Mouse (Mus musculus): ENCODE measurements around the gene Bnip2.

The Bnip2 gene

DNA sequence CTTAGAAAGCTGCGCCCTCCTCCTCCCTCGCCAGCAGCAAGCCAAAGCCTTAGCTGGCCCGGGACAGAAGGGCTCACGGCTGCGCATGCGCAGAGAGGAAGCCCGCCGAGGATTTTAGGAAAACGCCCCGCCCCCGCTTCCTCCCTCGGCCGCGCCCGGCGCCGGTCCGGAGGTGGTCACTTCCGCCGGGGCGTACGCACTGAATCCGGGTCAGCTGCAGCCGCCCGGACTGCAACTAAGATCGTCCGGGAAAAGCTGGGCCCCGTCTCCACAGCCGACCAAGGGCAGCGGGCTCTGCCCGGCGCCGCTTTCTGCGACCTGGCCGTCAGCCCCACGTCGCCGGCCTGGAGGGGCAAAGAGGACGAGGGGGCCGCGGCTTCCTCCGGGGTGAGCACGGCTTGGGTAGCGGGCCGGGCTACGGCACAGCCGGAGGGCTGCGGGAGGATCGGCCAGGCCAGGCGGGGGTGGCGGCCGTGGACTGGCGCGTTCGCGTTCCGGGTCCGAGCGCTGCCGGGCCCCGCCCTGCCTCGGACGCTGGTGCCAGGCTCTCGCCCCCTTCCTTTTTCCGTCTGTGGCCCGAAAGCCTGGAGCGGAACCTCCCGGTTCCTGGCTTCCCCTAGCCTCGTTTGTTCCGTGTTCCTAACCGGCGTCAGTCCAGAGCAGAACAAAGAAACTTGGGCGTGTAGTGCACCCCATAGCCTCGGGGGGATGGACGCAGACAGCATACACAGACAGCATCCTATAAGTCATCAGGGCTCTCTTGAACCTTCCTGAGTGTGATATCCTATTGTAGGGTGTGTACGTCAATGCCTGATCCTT lies at the start of gene Bnip2:
TSS of gene Bnip2 (plus strand) at position 164 of the 819 bp plus-strand sequence.
- peak; percentile 88 for DNase-seq (ENCODE audit: low spot score)

DNA sequence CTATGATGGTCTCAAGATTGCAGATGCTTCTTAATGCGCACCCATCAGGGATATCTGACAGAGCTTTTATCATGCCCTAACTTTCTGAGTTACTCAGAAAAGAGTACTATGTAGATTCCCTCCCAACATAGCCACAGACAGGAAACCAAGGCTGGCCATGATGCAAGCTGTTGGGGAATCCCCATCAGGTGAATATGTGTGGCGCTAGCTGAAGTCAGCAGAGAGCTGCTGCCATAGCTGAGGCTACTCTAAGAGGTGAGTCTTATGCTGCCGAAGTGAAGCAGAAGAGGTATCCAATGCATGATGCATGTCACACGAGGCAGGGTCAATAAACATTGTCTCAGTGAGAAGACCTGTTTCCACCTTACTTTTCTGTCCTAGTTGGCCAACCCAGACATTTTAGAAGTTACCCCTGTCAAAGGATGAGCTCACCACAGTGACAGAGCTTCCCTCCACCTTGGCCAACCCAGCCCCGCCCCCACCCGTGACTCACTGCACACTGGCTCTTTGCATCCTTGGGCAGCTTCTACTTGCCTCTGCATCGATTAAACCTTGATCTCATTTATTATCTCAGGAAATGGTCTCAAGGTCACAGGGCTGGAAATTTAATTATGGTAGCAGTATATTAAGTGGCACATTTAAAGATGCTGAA lies 48.3 kb upstream of the Bnip2 start:
- DNase-seq (ENCODE audit: low spot score), result no peak

DNA sequence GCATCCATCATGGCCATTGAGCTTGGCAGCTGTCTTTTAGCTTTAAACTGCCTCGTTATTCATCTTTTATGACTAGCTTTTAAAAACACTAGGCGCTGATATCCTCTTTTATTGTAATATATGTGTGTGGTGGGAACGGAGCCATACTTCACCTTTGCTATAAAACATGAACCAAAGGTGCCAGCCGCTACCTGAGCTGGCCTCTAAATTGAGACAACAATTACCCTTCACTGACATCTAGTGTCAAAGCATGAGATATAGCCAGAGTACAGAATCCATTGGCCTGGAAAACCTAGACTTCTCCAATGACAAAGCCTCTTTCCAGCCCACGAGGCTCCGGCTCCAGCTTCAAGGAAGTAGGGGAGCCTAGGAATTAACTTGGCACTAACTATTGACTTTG lies 47.7 kb upstream of the Bnip2 start:
- DNase-seq (ENCODE audit: low spot score), result no peak

DNA sequence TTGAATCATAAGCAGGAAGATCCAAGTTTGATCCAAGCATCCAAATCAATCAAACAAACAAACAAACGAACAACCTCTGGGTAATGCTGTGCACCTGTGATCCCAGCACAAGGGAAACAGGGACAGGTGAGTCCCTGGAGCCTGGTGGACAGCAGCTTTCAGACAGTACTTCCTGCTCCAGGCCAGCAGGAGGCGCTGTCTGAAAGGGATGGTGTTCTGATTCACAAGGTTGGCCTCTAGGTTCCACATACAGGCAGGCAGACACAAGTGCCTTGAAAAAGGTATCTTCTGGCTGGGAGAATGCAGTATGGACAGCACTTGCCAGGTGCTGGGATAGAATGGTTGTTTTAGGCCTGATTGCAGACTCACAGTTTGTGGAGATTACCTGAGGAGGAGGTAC lies 40.3 kb upstream of the Bnip2 start:
- peak; percentile 12 for DNase-seq (ENCODE audit: low spot score)

DNA sequence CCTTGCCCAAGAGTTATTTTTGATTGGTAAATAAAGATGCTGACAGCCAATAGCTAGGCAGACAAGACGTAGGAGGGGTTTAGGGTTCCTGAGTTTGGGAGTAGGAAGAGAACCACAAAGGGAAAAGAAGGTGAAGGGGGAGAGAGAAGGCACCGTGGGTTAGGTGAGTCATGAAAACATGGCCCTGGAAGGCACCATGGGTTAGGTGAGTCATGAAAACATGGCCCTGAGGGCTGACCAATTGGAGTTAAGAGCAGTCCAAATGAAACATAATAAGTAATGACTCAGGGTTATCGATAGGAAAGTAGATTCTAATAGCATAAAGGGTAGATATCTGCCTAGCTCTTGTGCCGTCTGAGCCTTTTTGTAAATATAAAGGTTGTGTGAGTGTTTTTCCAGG lies 39.6 kb upstream of the Bnip2 start:
- no peak for DNase-seq (ENCODE audit: low spot score)

DNA sequence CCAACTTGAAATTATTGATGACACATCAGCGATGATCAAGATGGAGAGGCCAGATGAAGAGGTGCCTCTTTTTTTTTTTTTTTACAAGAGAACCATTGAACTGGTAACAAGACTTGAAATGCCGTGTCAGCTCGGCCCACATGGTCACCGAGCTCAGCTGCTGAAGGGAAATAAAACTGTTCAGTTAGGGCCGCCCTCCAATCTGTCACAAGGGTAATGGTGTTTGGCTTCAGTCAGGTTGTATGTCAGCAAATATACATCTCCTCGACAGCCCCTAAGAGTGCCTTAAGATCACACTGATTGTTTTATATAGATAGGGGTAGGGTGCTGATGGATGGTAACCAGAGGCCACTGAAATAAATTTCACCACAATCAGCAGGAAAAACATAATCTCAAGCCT lies 28.3 kb upstream of the Bnip2 start:
- DNase-seq (ENCODE audit: low spot score), result no peak

DNA sequence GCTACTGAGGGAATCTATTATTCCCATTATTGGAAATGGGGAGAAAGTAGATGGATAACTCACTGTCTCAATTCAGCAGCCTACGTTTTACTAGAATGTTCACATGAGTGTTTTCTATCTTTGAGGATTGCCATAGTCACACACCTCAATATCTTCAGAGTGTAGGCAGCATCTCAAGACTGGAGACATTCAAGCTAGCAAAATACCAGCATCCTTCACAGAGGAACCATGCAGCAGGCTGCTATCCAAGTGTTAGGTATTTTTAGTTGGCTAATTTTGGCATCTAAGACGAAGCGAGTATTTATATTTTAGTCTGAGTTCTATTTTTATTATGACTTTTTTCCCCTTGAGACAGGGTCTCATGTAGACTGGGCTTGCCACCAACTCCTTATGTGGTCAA lies 24.9 kb upstream of the Bnip2 start:
- no peak for DNase-seq (ENCODE audit: low spot score)

DNA sequence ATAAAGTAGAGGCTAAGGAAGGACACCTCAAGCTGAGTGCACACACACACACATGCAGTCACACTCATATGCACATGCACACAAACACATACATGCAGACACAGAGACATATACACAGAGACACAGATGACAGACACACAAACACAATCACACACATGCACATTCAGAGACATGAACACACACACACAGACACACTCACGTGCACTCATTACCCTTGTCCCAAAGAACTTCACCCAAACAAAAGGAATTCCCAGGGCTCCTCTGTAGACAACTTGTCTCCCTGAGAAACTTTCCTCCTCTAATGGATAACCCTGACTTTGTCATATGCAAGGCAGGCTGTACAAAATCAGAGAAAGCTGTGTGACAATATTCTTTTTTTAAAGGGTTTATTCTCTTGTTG lies 3.7 kb upstream of the Bnip2 start:
- DNase-seq (ENCODE audit: low spot score), result no peak

DNA sequence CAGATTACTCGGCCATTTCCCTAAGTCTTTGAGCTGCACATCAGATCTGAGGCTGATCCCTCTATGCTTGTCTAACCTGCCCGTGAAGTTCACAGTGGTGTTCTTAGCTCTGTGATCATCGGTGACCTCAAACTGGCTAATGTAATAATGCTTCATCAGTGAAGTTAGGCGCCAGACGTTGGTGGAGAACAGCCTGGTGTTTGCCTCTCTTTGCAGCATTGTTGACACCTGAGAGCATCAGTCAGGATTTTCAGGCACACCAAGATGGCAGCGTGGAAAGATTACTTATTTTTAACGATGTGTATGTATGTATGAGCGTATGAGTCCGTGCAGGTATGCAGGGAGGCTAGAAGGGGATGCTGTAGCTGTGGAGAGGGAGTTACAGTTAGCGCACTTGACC lies 3.2 kb upstream of the Bnip2 start:
- no peak for DNase-seq (ENCODE audit: low spot score)

DNA sequence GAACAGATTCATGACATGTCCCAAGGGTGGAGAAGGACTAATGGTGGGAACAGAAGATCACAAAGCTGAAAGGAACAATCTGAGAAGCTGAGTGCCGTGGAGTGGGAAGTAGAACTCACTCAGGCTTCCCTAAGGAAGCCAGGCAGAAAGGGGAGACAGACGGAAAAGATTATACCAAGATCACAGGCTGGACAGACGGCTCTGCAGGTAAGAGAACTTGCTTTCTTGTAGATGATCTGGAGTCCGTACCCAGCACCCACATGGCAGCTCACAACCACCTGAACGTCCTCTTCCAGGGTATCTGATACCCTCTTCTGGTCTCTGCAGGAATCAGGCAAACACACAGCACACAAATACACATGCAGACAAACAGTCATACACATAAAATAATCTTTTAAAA lies 2.7 kb upstream of the Bnip2 start:
- DNase-seq (ENCODE audit: low spot score), result no peak

DNA sequence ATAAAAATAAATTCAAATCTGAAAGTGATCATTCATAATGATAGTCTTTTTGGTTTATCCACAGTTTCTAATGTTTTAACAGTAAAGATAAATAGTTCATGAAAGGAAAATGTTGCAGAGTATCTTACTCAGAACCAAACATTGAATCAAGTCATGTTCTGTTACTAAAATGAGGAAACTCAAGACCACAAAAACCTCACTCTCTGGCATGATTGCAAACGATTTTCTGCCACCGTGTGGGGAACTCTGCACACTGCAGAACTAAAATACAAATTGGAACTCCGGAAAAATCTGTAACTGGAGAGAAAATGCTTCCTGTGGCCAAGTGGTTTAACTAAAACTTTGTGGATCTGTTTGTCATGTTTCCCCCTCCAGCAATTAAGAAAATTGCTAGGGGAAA lies 1.7 kb upstream of the Bnip2 start:
- DNase-seq (ENCODE audit: low spot score), result peak; percentile 19

DNA sequence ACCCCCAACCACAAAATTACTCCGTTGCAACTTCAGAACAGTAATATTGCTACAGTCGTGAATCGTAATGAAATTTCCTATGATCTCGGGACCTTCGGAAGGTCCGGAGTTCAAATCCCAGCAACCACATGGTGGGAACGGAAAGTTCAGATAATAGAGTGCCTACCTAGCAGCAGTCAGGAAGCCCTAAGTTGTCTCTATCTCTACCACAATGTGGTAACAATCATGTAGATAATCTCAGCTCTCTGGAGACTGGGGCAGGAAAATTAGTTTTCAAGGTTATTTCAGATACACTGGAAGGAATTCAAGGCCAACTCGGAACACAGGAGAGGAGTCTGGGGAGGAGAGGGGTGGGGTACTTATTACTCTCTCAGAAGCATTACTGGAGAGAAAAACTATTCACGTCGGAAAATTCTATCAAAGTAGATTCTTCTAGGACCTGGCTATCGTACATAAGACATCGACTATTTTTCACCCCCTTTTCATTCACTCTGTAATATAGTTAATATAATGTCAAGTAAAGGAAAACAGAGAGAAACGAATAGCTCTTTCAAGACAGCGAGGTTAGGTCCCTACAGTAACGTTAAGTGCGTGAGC lies 462 bp upstream of the Bnip2 start:
- no peak for DNase-seq (ENCODE audit: low spot score)

DNA sequence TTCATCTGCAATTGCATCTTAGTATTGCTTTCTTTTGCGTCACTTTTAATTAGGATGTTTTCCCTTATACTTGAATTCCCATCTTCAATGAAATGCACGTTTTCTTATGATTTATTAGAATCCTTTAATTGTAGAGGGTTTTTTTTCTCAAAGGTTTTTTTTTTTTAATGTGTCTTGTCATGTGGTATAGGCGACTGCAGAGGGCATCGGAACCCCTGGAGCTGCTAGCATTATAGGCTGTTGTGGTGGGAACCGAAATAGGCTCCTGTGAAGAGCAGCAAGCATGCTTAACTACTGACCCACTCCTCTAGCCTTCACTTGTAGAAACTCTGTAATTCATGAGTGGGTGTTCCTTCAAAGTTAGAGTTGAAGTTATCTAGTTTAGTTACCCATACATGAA lies 1.1 kb downstream of the Bnip2 start:
- DNase-seq (ENCODE audit: low spot score), result no peak

DNA sequence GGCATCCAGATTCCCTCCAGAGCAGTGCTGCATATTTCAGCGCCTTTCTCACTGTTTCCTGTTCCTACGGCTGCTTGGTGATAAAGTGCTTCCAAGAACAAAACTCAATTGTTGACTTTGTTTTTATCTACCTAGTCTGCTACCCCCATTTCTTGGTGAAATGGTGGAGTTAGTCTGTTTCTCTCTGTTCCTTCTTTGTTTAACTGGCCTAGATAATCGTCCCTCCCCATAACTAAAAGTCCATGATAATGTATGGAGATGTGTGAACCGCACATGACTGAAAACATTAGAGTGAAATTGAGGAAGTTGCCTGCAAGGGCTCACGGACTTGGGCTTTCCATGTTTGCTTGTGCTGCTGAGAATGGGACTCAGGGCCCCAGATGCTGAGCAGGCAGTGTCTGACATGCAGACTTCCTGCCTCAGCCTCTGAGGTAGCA lies 3.6 kb downstream of the Bnip2 start:
- no peak for DNase-seq (ENCODE audit: low spot score)

DNA sequence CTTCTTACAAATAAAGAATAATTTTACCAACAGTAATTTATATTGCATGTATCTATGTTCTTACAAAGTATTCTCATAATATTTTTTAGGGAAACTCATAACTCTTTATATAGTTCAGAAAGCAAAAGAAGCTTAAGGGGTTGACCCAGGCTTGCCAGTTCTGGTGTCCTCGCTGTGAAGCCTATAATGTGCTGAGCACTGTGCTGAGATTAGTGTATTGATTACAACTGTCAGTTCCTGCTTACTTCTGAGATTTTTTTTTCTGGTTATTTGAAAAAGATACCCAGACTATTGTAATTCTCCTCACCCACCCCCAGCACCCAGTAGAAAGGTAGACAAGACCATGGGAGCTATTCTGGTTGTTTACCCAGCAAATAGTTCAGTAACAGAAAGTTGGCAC lies 4.2 kb downstream of the Bnip2 start:
- no peak for DNase-seq (ENCODE audit: low spot score)

DNA sequence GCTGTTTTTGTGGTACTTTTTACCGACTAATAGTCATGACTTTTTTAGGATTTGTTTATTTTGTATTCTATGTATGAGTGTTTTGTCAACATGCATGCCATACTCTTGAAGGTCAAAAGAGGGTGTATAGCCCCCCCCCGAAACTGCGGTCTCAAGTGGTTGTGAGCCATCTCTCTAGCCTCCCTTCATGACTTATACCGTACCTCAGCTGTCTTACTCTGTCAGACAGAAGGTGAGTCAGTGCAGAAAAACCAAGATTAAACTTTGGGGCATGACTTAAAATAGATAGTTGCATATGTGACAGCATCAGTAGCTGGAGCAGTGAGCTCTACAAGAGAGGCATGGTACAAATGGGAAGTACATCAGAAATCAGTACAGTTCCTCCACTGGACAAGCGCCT lies 5.3 kb downstream of the Bnip2 start:
- DNase-seq (ENCODE audit: low spot score), result no peak

DNA sequence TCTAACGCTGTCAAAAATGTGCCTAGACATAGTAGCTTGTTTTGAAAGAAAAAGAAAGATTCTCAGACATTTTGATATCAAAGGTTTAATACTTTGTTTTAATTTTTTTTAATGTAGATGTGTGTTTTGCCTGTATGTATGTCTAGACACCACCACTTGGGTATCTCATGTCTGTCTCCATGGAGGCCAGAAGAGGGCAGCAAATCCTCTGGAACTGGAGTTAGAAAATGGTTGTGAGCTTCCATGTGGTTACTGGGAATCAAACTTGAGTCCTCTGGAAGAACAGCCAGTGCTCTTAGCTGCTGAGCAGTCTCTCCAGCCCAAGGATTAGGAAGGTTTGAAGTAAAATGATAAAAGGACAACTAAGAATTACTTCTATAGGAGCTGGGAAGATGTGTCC lies 10.1 kb downstream of the Bnip2 start:
- DNase-seq (ENCODE audit: low spot score), result no peak

DNA sequence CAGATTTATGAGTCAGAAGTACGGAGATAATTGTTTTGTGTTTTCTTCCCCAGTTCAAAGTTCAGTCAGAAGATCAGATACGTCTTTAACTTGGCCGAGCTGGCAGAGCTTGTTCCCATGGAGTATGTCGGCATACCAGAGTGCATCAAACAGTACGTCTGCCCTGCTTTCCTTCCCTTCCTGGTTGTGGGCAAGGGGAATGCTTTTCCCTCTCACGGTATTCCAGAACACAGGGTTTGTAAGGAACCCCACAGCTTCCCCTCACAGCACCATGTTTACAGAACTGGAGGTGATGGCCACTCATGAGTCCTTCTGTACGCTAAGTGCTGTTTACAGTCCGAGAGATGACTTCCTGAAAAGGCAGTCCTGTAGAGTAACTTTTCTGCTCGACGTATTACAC lies 14.2 kb downstream of the Bnip2 start:
- no peak for DNase-seq (ENCODE audit: low spot score)

DNA sequence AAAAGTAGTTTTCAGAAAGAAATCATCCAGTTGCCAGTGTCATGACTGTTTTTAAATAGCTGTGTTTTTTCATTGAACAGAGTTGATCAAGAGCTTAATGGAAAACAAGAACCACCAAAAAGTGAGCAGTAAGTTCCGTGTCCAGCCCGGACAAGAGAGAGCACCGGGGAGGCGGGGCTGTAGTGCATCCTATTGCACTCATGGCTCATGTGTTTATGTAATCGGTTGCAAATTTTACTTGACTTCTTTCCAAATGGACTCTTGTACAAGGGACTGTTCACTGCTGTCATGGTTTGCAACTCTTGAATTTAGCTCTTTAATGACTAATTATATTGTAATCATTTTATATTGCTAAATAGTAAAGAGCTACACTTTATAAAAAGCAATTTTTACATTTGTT lies 17.7 kb downstream of the Bnip2 start:
- no peak for DNase-seq (ENCODE audit: low spot score)

DNA sequence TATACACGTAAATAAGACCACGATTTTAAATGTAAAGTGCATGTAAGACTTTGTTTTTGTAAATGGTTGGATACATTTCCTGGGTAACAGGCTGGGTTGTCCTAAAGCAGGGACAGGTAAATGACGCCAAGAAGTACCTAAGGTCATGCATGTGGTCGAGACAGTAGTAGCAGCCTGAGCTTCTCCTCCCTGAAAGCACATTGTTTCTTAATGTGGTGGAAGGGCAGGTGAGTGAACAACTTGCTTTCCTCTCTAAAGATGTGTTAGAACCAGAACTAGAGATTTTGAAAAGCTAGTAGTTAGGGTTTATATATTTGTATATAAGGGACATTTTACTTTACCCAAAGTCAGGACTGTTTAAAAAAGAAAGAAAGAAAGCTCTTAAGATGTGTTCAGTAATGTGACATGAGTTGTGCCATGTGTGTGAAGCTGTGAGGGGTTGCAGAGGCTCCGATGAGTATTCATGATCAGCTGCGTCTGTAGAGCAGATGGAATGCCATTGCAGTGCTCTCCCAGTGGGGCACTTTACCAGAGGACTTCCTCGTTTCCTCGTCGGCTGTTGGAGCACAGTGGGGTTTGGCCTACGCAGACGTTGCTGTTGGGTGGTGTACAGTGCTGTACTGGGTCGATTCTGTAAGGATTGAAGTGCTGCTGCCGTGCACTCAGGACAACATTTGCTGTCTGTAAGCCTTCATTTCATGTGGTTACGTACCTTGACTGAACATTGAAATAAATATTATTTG lies 18.4 kb downstream of the Bnip2 start:
- no peak for DNase-seq (ENCODE audit: low spot score)

DNA sequence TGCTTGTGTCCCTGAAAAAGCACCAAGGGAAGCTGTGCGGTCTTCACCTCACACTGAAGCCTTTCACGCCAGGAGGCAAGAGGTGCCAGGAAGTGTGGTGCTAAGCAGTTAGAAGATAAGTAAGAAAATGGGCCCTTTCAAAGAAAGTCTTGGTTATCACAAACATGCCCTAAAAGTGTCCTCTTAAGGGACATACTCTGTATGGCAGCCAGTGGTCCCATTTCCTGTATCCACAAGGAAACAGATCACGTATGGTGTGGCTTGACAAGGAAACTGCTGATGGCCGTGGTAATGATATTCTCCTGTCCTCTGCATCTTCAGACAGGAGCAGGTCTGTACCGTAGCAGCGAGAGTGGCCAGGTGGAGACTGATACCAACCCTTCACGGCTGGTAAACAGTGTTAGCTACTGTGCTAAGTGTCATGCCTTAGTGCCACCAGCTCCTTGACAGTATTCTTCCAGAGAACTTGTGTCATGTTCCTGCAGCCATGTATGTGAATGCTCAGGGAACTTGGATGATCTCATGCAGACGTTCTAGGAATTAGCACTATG lies 20.6 kb downstream of the Bnip2 start:
- DNase-seq (ENCODE audit: low spot score), result no peak

DNA sequence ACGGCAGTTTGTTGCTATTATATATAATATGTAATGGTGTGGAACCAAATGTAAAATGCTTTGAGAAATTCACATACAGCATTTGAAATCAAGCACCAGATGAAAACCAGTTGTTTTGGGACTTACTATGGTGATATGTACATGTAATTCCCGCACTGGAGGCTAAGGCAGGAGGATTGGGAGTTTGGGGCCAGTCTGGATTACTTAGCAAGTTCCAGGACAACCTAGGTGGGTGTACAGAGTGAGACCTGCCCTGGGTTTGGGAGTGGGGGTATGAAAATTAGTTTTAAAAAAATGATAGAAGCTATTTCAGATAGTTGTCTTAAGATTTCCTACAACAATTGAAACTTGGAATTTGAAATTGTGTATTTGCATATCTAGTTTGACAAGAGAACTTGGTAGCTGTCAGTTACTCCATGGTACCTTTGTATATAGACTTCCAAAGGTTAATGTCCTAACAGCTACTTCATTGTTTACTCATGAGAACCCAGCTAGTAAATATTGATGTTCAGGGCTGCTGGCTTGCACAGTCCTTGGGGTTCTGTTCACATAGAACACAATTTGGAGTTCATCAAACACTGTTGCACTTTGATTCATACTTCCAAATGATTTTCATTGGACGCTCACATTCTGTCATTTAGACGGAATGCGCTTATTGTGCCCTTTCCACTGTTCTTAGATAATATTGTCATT lies 21.7 kb downstream of the Bnip2 start:
- no peak for DNase-seq (ENCODE audit: low spot score)

All from spleen, adult 12 weeks (tissue).